Mouse (Mus musculus) left cerebral cortex, postnatal 25 days (tissue): ENCODE results near the gene Gjc2. TPM values are rescaled to one million over a fixed set of nuclear protein-coding genes. Genes with fewer than 3 reads are reported as not detected.
"Not testable (repeated sequence)": the region's sequence is repeated elsewhere in the genome, so short reads cannot be mapped to it uniquely, and the experiment has no call there.

ENCODE experiments used
- DNase-seq, 2 experiments: peaks; one replicate each; pipeline ENCODE4 v3.0.0; 2022; ENCODE audit warnings: low spot score in 2 of 2, mixed read lengths in 1 of 2
- intact Hi-C: fragments of 180-260 bp; cut with DNase I; formaldehyde crosslinking; loops from one replicate; pipeline ENCODE4 v1.15.1; 2025
- total RNA-seq, 2 experiments: library from RNA; stranded (reverse); gene quantifications; 2 replicates each; pipeline ENCODE4 v1.2.3; 2021

The Gjc2 gene
- 10 to 100 TPM in 1 of 2 experiments, 1 to 10 TPM in 1; 9.8 to 12.2 TPM for total RNA-seq

DNA sequence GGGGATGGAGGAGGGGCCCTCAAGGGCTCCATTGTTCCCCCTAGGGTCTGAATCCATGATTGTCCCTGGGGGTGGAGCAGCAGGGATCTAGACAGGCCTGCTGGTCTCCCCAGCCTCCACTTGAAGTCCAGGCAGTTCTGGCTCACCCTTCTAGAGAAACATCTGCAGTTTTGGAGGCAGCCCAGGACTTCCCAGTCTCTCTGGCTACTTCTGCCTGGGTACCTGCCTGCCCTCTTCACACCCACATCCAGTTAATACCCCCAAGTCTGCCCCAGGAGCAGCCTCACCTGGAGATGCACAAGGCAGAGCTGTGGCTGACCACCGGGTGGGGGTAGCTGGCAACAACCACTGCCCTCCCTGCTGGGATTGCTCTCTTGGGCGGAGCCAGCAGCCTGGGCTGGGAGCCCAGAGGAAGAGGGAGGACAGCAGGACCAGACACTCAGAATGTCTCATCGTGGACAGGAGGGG lies at the start of gene Gjc2:
TSS of gene Gjc2 (minus strand) at position 350 of the 468 bp plus-strand sequence.
- DNase-seq, result peak in 1 of 2 experiments; percentile 27
- intact Hi-C loops, result loop anchor here (2.0 to 5.0 kb wide), 2 partner anchors 84 to 216 kb away; no protein-coding TSS in a partner anchor

DNA sequence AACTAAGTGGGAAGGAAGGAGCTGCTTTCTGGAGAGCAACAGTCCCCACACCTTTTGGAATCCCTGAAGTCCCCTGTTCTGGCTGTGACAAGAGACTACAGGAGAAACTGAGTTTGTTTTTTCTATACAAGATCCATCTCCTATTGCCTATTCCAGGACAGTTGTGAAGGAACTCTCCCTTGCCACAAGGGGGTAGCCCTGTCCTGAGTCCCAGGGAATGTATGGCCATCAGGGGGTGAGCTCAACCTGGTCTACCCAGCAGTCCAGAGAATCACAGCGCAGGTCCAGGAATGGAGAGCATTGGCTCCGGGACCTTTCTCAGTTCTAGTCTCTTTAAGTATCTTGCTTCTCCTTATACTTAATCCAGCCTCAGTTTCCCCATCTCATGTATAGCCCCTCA lies 49.8 kb upstream of the Gjc2 start:
- intact Hi-C loops, result no loop called here
- DNase-seq, result no peak

DNA sequence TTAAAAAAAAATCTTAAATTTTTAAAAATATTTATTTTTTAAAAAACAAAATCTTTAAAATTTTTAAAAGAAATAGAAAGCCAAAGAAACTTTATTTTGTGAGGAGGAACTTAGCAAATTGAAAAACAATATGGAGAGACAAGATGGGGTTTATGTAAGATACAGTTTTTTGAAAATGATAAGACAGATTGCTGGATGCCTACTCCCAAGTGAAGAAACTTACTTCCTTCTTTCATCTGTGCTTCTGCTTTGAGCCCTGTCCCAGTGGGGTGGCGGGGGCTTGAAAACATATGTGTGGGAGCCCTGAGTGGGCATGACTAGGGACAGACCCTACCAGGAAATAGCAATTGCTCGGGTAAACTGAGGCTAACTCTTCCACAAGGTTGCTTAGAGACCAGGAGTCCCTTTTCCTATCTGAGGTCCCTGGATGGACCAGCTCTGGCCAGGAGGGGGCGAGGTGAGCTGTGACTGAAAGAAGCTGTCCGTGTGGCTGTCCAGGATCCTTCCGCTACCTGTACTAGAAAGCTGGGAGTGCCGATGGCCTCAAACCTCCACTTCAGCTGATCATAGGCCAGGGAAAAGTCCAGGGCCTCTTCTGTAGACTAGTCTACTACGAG lies 47.2 kb upstream of the Gjc2 start:
- peak; percentile 51 to 65 for DNase-seq
- intact Hi-C loops, result no loop called here

DNA sequence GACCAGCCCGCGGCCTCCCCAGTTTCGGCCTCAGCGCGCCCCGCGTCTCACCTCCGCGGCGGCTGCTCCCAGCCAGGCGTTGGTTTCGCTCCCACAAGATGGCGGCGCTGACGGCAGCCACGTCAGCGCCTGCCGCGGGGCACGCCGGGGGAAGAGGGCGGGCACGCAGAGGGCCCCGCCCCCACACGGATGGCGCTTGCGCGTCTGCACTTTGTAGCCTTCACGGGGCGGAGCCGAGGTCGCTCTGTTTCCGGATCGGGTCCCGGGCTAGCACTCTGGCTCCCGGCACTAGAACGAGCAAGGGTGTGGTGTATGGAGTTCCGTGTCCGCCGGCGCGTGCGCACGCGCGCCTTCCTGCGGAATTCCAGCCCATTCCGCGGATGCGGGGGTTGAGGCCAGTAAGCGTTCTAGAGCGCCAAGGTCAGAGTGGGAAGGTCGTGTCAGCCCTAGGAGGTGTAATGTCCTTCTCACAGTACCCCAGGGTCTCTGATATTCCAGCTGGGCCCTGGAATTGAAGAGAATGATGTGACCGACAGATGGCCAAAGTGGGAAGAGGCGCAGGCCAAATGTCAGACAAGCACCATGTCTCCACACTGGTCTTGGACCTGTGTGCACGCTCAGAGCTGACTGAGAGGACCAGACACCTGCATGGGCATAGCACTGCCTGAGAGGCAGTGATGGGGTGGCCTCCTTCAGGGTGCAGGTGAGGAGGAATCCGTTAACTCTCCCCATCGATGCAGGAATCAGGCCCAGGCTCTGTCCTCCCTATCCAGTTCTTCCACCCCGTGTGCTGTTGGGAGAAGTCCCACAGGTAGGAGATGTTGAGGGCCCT lies 45.3 kb upstream of the Gjc2 start, which contains the start of gene Arf1:
TSS of gene Arf1 (minus strand) at position 149 of the 832 bp plus-strand sequence.
- DNase-seq, result peak; percentile 97 to 98
- intact Hi-C loops, result loop anchor here (2.0 to 5.0 kb wide), 2 partner anchors 70 to 264 kb away; no protein-coding TSS in a partner anchor

DNA sequence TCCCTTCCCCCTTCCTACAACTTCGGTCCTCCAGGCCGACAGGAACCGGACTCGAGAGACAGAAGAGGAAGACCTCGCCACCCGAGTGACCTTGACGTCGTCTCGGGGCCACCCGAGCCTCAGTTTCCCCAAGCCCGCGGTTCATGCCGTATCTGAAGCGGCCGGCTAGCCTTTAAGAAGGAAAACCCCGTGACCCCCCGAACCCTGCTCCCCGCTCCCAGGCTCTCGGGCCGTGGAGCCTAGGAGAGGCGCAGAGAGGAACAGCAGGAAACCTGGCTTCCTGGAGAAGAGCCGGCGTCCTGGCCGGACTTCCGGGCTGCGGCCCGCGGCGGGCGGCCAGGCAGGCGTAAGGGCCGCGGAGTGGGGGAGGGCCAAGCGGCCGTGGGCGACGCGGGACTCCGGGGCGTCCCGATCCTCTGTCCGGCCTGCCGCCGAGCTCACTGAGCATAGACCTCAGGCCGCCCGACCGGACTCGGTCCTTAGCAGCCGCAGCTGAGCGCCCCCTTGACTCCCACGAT lies 44.6 kb upstream of the Gjc2 start:
- intact Hi-C loops, result loop anchor here (2.0 to 5.0 kb wide), 2 partner anchors 71 to 265 kb away; no protein-coding TSS in a partner anchor
- DNase-seq, result no peak

DNA sequence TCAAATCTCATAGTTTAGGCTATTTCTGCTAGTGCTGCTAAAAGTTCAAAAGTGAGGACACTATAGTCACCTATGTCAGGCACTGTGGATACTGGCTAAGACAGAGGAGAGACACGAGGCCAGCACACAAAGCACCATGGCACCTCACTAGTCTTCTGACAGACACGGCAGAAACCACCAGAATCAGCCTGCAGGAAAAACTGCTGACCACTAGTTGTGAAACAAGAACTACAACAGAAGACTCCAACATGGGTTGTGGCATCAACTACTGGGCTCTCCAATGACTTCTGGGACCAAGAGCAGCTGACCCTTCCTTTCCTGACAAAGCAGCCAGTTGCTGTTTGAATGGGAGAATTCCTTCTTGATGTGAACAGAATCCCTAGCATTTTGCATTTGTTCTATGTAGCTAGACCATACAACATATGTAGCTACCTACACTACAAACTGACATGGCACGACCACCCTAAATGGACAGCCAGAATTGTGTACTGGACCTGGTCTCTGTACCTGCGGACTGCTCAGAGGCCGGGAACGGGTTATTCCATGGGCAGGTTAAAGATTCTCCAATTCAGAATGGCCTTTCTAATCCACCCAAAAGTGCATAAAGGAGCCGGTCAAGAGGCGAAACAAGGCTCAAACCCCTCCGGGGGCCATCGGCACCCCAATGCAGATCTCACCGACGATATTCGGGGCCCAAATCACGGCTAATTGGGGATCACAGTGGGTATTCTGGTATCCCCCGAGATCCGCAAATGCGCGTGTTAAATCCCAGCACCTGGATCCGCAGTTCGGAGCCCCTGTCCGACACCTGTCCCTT lies 44.0 kb upstream of the Gjc2 start:
- DNase-seq, result no peak
- intact Hi-C loops, result loop anchor here (5.0 kb wide), 1 partner anchor 265 kb away; no protein-coding TSS in a partner anchor

DNA sequence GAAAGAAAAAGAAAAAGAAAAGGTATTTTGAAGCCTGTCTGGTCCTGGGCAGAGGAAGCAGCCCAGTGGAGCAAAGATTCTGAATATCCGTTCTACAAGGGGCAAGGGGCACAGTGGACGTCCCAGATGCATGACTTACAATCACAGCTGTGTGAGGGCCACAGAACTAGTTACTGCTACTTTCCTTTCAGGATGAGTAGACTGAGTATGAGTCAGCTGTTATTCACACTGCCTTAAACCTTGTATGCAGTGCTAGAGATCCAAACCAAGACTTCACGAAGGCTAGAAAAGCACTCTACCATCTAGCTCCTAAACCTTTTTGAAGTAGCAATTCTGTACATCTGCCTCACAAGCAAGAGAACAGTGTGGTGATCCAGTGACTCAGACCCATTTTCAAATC lies 43.2 kb upstream of the Gjc2 start:
- no peak for DNase-seq
- intact Hi-C loops, result loop anchor here (5.0 kb wide), 1 partner anchor 266 kb away; no protein-coding TSS in a partner anchor

DNA sequence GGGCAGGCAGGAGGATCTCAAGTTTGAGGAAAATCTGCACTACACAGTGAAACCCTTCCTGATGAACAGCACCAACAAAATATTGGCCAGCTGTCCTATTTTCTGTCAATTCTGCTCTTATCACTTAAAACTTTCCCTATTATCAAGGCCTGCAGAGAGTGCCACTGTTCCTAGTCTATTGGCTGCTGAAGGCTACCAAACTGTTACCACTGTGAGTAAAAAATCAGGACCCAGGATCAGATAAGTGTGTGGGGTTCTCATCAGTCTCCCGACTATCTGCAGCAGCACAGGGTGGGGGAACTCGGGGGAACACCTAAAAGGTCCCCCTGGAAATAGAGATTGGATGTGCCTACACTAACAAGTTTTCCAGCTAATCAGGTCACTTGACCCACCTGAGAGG lies 42.2 kb upstream of the Gjc2 start:
- no peak for DNase-seq
- intact Hi-C loops, result loop anchor here (5.0 kb wide), 1 partner anchor 267 kb away; no protein-coding TSS in a partner anchor

DNA sequence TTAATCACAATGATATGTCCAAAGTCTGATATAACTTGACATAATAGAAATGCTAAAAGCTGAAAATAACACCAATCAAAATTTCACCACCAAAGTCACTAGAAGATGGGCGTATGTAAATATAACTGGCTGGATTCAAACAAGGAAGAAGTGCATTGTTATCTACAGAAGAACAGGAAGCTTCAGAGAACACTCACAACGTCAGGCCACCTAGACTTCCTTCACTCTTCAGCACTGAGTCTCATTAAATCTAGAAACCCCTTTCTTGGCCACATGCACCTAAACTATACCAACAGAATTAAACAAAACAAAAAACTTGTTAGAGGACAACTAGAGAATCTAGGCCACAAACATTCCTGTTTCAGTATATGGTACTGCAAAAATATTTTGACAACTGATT lies 41.5 kb upstream of the Gjc2 start:
- DNase-seq, result no peak
- intact Hi-C loops, result no loop called here

DNA sequence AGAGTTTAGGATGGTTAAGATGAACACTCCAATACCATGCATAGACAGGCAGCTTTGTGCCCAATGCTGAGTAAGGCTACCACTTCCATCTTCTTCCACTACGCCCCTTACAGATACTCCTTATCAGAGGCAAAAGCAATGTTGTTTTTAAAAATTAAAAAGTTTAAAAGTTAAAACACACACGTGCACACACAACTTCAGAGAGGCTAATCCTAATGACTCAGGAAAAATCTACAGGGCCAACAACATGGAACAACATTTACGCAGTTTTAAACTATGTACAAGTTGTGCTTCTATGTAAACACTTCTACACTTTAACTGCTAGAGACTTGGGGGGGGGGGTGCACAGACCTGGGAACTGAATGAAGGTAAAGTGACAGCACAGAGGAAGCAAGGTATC lies 41.0 kb upstream of the Gjc2 start:
- intact Hi-C loops, result no loop called here
- DNase-seq, result no peak

DNA sequence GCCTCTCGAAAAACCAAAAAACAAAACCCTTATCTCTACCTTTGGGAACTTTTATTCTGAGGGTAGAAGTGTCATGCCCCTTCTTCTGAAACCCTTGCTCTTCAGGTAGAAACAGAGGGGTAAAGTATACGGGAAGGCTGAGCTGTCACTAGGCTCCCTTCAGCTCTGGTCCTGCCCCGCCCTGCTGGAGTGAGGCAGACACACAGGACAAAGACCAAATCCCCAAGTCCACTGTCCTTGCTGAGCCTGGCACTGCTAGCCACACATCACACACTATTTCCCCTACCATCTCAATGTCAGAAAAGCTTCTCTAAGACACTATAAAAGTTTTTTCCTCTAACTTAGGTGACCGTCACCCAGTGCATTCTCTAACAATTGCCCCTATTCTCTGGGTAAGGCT lies 39.3 kb upstream of the Gjc2 start:
- DNase-seq, result no peak
- intact Hi-C loops, result no loop called here

DNA sequence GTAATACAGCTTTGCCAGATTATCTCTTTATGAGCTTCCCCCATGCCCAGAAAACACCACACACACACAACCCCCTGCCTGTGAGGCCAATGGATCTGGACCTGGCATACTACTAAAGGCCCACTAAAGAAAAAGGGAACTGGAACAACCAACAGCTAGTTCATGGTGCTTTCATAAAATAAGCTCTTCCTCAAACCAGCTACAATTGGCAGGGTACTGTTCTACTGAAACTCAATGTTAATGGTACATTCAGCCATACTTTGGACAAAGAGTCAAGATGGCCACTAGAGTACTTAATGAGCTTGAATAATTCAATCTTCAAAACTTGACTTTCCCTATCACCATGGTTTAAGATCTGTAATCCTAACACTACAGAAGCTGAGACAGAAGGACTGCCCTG lies 38.6 kb upstream of the Gjc2 start:
- intact Hi-C loops, result no loop called here
- DNase-seq, result no peak

DNA sequence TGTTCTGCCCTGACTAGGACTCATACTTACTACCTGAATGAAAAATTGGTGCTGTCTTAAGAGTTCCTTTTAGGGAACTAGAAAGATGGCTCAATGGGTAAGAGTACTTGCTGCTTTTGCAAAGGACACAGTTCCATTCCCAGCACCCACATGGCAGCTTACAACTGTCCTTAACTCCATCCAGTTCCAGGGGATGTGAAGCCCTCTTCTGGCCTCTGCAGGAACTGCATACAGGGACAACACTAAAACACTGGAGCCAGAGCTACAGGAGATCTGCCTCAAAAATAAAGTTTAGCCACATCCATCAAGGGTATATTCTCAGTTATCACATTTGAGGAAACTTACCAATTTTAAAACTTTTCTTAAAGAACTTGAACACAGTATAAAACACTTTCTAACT lies 36.1 kb upstream of the Gjc2 start:
- no peak for DNase-seq
- intact Hi-C loops, result no loop called here

DNA sequence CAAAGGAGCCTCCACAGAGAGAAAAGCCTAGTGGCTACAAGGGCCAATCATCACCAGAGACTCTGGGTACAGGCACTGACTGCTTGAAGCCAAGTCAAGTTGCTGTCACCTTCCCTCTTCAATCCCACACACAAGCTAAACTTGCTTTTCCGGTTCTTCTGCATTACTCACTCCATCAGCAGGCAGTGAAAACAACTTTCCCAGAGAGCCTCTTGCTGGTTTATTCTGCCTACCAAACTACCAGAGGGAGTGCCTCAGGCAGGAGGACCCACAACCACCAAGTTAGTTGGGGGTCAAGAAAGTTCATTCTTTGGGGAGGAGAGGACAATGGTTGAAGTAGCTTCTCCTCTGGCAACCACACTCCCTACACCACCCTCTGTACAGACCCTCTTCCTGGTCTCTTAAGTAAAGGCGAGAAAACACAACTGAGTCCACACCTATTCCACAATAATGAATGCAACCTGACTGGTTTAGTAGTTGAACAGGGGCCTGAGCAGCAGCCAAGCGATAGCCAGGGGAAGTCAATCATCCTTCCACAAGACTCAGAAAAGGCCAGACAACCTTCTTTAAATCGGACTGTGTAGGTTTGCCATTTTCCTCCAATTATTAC lies 35.5 kb upstream of the Gjc2 start:
- peak in 1 of 2 experiments; percentile 64 for DNase-seq
- intact Hi-C loops, result no loop called here

DNA sequence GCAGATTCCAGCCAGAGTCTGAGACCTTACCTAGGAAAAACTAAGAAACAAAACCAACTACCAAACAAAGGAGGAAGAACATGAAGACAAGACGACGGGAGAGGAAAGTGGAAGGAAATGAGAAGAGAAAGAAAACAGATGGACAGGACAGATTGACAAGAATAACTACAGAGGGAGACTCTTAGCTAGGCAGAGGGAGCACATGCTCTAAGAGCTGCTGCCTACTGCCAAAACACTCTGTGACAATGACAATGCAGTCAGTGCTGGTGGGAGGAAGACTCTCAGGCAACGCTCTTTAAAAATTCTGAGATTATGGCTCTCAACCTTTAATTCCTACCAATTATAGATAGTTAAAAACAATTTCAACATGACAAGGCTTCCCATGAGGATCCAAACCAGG lies 33.9 kb upstream of the Gjc2 start:
- peak; percentile 32 to 82 for DNase-seq
- intact Hi-C loops, result no loop called here

DNA sequence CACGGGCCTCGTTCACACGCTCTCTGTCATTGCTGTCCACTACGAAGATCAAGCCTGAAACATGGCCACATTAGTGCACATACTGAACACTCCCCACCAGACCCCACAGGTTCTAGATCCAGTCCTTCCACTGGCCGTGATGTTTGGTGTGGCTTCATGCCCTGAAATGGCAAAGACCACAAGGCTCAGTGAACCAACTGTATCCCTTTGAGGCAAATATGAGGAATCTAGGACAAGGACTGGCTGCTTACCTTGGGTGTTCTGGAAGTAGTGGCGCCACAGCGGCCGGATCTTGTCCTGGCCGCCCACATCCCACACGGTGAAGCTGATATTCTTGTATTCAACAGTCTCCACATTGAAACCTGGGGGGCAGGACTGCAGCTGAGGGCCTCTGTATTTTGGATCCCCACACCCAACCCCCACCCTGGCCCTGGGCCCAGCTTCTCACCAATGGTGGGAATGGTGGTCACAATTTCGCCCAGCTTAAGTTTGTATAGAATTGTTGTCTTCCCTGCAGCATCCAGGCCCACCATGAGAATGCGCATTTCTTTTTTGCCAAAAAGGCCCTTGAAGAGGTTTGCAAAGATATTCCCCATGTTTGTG lies 30.0 kb upstream of the Gjc2 start:
- no peak for DNase-seq
- intact Hi-C loops, result no loop called here

DNA sequence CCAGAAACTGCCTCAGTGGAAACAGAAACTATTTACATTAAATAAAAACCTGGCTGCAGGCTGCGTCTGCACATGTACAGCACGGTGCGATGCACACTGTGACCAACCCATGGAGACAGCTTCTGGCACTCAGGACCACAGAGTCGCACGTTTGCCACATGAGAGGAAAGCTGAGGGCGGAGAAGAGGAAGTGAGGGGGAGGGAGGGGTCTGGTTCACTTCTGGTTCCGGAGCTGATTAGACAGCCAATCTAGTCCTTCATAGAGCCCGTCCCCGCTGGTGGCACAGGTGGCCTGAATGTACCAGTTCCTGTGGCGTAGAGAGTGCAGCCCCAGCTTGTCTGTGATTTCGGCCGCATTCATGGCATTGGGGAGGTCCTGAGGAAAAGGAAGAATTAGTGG lies 29.3 kb upstream of the Gjc2 start:
- DNase-seq, intact Hi-C loops: not testable (repeated sequence)

DNA sequence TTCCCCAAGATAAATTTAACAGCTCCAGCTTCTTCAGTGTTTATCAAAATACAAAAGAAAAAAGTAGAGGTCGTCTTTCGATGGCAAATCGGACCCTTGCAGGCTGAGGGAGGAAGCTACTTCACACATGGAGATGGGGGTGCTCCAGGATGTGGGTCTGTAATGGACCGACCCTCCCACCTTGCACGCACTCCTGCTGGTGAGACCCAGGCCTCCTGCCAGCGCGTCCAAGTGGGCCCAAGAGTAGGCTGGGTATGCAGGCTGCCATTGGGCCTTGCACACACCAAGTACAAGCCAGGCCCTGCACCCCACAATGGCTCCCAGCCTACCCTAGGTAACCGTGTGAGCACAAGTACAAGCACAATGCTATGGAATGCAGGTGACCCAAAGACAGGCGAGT lies 28.5 kb upstream of the Gjc2 start:
- intact Hi-C loops, result not testable (repeated sequence)

DNA sequence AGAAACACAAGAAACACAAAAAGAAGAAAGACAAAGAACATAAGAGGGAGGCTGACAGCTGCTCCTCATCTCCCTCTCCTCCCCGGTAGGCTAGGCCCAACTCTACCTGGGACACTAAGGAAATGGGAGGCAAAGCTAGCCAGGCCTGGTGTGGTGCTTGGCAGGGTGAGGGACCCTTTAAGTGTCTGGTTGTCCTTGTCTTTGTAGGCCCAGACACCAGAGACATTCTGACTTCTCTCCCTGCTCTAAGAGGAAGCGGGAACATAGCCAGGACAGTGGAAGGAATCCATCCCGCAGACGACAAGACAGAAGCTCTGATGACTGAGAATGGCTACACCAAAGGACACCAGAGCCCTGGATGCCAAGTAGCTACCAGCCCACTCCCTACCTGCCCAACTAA lies 27.0 kb upstream of the Gjc2 start:
- intact Hi-C loops, result no loop called here

More for the DNA sequence above, 28.5 kb upstream of the Gjc2 start:
- not testable (repeated sequence) for DNase-seq

More for the DNA sequence above, 27.0 kb upstream of the Gjc2 start:
- DNase-seq, result no peak
